Mouse (Mus musculus) B cell, adult 2 months (primary cell): ENCODE measurements around the gene Fgd6.

Experiments
- DNase-seq, 2 experiments: peaks; one replicate each; pipeline ENCODE4 v3.0.0; 2022

Fgd6 gene

DNA sequence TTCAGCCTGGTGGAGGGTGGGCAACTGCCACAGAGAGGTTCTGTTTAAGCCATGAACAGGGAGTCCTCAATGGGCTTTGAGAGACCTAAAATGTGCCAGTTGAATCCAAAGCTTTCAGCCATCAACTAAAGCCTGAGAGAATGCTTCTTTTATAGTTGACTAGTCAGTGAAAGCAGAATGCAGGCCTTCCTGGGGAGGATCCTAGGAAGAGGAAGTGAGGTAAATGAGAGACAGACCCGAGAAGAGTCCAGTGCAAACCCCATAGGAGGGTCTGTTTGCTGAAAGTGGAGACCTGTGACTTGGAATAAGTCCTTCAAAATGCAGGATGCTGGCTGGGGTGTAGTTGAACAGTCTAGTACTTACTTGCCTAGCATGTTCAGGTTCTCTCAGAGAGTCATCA, 11.2 kb downstream of the Fgd6 start:
- DNase-seq: no peak

DNA sequence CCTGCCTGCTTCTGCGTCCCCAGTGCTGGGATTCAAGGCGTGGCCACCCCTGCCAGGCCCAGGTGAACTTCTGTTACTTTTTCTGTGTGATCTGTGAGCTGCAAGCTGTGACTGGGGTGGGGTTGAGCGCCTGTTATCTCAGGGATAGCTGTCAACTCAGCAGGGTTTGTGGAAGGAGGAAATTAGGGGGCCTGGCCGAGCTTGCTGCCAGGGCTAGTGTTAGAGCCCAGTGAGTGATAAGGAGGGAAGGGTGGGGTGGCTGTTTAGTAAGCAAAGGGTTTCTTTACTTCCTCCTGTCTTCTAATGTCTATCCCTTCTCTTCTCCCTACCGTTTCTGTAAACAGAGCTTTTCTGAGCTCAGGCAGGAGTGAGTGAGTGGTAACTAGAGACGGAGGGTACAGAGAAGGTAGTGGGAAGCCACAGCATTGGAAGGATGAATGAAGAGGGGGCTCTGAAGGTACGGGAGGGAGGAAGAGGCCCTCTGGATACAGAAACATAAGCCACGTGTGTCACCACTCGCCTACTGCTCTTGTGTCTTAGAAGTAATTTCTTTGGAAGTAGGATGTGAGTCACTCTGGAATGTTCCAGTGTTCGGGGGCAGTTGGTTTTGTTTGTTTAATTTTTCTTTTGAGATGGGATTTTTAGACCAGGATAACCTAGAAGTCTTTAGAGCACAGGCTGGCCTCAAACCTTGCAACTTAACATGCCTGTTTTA, 12.2 kb downstream of the Fgd6 start:
- DNase-seq: no peak

DNA sequence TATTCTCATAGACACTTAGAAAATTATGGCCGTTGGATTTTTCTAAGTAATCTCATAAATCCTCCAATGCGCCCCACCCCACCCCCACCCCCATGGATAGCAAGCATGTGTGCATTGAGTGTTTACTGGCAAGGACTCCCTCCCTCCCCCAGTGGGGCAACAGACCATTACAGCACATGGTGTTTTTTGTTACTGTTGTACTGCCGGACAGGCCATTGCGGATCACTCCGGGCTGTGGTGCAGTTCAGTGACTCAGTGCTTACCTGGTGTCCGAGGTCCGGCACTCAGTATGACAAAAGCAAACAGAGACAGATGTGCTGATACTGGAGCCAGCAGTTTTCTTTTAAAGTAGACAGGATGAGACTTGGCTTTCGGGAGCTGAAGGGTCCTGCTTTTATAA, 13.3 kb downstream of the Fgd6 start:
- DNase-seq: no peak

DNA sequence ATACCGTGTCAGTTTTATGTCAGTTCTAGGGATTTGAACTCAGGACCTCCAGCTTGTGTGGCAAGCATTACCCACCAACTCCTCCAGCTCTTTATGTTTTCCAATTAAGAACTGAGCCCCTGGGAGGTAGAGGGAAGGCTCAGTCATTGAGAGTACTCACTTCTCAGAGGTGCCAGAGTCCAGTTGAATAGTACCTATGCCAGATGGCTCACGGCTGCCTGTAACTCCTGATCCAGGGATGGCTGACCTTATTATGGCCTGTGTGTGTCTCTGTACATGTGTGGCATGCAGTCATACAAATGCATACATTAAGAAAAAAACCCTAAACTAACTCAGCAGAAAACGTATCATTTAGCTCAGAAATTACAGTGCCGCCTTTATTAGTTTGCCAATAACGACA, 14.9 kb downstream of the Fgd6 start:
- DNase-seq: no peak

DNA sequence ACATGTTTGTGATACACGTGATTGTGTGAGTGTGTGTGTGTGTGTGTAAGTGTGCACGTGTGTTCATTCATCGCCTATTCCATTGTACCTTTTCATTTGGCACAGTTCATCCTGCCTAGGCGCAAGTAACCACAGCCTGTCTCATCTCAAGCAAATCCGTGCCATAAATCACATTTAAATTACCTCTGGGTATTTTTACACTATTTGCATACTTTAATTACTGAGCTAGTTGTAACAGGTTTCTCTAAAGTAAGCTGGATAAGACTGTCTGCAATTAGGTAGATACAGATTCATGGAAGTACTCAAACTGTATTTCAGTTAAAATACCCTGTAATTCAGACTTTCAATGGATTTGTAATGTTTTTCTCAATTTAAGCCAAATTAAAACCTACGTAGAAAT, 20.7 kb downstream of the Fgd6 start:
- DNase-seq: no peak

DNA sequence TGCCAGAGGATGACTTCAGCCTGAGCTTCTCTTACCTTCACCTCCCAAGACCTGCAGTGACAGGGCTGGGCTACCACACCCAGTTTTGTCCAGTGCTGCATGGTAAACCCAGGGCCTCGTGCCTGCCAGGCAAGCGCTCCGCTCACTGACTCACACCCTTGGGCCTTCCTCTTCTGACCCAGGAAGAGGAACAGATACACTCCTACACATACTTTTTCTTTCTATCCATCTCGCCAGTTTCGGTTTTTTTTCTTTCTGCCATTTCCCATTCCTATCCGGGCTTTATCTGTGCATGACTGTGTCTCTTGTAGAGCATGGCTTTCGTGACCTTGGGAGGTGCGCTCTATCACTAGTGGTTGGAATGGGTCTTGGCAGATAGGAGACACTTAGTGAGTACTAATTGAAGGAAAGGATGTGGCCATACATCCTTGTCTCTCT, 23.8 kb downstream of the Fgd6 start:
- peak; percentile 14 to 16 for DNase-seq

DNA sequence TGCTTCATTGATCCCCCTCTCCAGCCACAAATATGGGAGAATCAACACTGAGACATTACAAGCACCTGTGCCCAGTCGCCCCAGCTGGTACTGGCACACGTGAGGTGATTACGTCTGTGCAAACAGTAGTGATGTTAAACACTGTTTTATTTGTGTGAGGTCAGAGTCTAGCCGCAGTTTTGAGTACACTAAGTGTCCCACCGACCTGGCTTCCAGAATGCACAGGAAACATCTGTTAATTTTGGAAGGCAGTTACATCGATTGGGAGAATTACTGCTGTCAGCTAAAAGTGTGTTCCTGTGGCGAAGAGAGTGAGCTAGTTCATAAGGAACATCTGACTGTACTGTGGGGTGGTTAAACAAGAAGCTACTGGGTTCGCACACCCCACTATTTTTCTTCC, 24.4 kb downstream of the Fgd6 start:
- no peak for DNase-seq

DNA sequence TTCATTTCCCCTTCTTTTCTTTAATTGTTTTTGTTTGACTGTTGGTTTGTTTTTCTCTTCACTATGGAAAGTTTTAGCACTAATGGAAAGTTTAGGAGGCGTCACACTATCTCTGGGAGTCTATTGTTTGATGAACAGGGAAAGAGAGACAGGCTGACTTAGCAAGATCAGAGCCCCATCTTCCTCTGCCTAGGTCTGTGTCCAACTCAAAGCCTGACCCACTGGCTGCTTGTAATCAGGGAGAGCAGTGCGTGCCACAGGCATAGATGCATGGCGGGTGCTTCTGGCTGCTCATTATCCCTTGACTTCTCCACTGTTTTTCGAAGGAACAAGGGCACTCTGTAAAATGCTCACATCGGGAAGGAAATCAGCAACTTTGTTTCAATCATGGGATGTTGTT, 26.6 kb downstream of the Fgd6 start:
- DNase-seq: no peak

DNA sequence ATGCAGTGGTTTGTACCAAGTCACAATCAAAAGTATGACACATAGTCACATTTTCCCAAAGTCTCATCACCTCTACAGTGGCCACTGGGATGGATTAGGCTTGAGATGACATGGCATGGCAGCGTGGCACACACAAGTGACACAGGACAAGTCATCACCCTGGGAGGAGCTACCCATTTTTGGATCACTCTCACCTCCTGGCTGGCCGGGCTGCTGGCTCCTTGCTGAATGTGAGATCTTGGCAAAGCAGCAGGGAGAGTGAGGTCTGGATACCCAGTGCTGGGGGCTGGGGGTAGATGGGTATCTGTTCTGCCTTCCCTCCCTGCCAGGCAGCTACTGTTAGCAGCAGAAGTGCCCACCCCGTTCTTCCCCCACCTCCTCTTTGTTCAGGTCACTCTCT, 31.1 kb downstream of the Fgd6 start:
- DNase-seq: no peak

DNA sequence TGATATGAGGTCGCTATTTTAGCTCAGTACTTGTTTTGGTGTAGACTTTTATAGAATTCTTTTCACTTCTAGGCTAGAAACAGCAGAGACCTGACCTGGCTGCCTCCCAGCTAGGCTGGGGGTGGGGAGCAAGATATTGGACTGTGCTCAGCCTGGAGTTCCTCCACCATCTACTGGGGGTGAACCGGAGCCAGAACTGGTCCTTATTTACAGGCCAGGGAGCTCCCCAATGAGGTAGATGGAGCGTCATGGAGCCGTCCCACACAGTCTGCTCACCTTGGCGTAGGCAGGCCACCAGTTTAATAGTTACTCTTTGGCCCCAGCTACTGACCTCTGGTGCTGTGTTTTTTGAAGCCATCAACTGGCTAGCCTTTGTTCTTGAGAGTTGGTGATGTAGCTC, 32.9 kb downstream of the Fgd6 start:
- no peak for DNase-seq

DNA sequence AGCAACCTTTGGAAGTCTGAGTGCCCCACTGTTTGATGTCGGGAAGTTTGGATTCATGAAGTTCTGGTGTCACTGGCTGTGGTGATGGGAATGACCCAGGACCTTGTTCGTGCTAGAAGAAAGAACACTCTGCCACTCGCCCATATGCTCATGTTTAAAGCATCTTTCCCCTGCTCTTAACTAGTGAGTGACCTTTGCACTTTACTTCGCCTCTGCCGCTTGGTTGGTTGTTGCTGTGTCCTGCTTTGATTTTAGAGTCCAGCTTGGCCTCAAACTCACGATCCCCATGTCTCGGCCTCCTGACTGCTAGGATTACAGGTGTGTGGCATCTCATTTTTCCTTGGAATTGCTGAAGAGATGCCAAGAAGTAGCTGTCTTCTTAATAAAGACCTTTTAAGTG, 35.8 kb downstream of the Fgd6 start:
- DNase-seq: no peak

DNA sequence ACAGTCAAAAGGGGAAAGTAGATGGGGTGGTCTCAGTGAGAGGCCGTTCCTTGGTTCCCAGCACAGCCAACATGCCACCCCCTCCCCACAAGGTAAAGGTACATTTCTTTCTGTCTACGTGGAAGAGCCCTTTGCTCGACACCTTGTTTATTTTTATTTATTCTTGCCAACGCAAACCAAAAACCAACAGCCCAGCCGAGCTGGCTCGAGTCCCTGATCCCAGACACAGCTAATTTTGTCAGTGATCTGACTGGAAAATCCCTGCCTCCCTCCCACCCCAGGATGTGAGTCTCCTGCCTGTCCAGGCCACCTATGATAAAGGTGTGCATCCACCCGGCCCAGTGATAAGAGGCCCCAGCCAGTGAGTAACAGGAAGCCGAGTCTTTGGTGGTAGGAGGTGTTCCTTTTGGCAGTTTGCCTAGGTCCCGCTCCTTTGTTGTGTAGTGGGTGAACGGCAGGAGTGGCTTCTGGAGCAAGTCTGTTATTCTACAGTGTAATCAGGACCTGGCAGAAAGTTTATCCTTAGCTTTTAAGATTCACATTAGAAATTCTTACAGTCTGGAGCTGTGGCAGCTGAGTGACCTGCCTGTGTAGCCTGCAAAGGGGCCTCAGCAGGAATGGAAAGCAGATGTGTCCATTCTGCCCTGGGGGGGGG, 36.6 kb downstream of the Fgd6 start:
- no peak for DNase-seq

DNA sequence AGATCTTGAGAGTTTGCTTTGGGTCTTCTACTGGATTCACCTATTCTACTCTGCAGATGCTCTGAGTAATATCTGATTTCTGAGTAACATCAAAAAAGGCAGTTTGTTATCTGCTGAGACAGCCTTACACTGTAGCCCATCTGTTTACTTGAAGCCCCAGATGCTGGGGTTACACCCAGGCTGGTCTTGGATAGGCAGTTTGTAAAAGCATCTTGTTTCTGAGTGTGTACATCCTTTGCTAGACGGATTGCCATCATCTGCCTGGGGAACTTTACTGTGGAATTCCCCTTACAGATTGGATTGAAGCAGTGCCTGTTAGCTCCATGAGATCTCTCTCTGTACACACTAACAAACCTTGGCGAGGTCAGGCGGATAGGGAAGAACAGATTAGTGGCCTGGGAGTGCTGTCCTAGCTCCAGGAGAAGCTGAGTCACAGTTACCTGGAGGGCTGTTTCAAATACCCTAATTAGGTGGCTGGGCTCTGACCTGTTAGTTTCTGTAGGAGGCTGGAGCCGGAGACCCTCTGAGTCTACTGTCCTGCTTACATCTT, 37.2 kb downstream of the Fgd6 start:
- DNase-seq: no peak

DNA sequence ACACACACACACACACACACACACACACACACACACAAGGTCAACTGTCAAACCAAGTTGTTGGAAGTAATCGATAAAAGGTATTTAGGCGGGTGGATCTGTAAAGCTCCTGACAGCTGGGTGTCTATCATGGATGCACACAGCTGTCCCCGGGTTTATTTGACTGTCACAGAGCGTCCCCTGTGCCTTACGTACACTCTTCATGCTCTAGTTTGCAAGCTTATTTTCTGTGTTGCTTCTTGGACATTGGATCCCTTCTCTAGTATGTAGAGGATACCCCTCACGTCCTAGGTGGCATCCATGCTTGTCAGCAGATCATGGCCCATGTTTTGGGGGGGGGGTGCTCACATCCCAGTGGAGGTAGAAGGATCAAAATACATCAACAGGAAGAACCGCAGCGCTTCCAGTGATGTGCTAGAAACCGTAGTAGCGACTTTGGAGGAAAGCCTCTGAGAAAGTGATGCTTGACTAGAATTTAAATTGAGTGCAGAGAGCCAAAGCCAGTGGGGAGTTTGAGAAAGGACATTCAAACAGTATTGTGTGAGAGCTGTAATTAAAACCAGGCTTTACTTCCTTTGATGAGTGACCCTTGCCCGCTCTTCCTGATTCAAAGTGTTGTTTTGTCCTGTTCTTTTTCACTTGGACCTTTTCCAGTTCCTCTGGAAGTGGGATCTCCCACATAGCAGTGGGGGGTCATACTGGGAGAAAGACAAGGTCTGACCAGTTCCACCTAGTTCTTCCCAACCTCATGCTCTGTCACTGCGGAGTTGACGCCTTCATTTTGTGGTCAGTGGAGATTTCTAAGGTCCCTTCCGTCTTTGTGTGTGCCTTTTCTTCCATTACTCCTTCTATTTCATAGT, 41.4 kb downstream of the Fgd6 start:
- no peak for DNase-seq

DNA sequence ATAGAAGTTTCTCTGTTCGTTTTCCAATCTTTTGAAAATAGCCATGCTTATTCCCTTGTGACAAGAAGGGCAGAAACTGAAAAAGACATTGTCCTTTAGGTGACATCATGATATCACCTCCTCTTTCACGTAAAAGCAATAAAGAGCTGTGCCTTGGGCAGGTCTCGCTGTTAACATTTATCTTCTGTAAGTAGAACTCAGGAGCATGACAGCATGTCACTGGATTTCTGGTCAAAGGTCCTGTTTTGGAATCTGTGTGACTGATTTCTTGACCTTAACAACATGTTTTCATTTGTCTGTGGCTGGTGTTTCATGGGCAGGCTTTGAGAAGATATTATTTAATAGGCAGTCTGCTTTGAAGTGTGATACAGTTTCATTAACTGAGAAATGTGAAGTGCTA, 44.9 kb downstream of the Fgd6 start:
- DNase-seq: no peak

DNA sequence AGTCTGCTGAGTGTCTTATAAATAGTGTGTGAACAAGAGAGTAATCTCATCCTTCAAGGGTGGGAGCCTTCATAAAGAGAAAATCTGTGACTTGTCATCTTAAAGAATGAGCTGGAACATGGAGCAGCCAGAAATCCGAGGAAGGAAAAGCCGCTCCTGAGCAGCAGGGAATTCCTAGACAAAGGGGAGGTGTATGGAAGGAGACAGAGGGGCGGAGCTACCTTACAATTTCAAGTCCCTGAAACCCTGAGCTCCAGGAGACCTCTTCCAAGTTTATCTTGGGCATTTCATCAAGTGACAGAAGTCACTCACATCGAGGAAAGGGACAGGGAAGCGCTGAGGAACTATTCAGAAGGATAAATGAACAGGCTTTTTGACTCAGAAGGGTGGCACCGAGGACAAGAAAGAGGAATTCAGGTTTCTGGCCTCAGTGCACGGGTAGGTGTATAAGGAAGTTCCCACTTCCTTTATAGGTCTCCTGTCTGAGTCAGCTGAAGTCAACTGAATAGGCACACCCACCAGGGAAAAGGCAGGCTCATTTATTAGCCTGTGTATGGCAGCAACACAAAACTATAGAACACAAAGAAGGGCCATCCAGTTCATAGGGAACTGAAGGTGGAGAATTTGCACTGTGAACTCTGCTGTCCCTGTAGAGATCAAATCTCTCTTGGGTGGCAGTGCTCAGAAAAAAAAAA, 46.4 kb downstream of the Fgd6 start:
- peak in 1 of 2 experiments; percentile 8 for DNase-seq

DNA sequence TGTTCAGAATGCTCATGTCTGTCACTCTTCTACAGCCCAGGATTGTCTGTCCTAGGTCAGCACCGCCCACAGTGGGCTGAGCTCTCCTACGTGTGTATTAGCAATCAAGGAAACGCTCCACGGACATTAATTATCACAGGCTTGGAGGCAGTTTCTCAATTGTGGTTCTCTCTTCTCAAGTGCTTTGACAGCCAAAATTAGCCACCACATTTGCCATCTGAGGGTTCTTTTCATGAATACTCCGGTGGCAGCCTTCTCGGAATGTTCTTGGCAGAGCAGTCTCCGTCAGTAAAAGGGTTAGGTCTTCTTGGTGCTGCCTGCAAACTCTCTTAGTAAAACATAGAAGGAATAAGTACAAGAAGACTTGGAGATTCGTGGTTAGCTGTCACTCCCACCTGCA, 50.5 kb downstream of the Fgd6 start:
- DNase-seq: no peak

DNA sequence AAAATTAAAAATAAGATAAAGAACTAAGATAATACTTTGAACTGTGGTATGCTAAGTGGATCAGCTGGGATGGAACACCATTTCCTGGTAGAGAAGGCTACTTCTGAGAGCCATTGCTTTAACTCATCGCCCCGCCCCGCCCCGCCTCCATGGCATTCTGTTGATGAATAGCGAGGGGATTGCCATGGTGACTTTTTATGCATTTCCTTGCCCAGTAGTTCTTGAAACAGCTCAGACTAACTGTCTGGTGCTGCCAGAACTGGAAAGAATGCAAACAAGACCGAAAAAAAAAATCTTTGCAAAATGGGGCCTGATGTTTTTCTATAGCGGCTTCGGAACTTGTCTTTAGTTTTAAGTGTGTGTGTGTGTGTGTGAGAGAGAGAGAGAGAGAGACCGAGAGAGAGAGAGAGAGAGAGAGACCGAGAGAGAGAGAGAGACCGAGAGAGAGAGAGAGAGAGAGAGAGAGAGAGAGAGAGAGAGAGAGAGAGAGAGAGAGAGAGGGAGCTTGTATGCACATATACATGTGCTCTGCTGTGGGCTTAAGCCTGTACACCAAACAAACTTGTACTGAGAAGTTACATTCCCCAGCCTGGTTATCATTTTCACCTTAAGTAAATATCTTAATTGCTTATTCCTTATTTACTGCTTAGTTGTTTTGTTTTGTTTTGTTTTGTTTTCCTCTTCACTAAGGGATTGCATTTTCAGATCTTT, 51.7 kb downstream of the Fgd6 start:
- DNase-seq: no peak

DNA sequence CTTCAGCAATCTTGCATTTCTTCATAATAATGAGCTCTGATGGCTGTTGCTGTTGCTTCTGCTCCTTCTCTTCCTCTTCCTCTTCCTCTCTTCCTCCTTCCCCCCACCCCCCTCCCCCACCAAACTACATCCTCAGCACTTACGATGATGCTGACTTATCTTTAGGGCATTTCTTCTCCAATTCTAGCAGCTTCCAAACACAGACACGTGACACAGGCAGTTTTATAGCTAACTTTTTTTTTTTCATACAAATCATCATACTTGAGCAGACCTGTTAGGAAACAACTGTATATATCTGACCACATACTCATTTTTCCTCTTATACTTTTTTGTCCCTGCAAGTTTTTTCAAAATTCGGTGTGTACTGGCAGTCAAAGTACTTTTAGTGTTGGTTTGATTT, 54.2 kb downstream of the Fgd6 start:
- DNase-seq: no peak

DNA sequence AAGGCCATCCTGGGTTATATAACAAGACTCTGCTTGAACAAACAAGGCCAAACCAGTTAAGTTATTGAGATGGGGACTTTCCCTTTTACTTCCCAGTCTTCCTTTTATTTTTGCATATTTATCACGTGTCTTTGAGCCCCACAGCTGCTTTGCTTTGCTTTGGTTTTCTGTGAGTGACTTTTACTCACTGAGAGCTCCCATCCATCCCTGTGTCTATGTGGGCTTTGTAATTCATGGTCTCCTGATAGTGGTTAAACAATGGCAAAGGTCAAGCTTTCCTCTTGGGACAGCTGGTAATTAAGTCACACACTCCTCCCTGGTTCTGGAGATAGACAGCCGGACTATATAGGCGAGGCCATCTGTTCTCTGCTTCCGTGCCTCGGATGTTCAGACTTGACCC, 57.7 kb downstream of the Fgd6 start:
- peak; percentile 25 to 31 for DNase-seq

DNA sequence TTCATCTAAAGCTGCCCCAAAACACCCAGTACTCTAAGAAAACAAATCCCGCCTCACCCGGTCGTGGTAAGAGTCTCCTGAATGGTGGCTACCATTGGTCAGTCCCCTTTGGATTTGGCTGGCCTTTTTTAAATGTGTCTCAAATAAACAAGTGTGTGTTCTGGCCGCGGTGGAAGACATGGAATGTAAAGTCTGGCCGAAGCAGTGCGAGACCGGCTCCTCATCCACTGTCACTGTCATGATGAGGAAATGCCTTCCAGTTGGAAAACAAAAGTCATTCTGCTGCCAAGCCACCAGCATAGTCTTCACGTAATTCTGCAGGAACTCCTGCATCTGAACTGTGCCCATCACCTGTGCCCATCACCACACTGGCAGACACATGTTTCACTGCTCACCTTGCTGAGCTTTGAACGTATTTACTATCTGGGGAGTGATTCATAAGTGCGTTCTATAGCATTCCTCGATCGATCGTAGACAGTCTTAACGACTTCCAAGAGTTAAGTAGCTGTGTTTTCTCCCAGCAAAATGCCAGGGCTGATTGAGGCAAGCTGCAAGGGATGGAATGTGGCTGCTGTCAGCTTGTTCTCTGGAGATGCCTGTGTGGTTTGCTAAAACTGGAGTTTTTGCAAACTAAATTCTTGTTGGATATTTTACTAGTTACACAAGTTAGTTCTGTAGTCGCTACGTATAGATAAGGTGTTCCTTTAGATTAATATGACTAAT, 60.1 kb downstream of the Fgd6 start:
- DNase-seq: no peak
